Mouse (Mus musculus) MEL (cell line): ENCODE measurements around the gene Rnd2. TPM values are rescaled to one million over a fixed set of nuclear protein-coding genes. Genes with fewer than 3 reads are reported as not detected.

Experiments
- DNase-seq: peaks from one replicate; pipeline ENCODE4 v3.0.0; 2011; ENCODE audit warnings: low read depth, low spot score
- H3K27ac ChIP-seq: 2 replicates; pipeline ENCODE4 v1.5.1; 2012; ENCODE audit warnings: low read depth, mild to moderate bottlenecking, control low read depth, low read length, moderate library complexity; ENCODE audit not compliant: control insufficient read depth
- H3K27me3 ChIP-seq, 2 experiments: fragments of 150-350 bp in 1 of 2; sonication (generic) in 1 of 2; 2 replicates each; pipeline ENCODE4 v1.6.1; 2012; ENCODE audit warnings: low read length in 2 of 2, mild to moderate bottlenecking in 2 of 2, improper control_type of control experiment in 1 of 2, moderate library complexity in 1 of 2; ENCODE audit not compliant: insufficient read depth in 2 of 2, control insufficient read depth in 1 of 2
- H3K36me3 ChIP-seq, 2 experiments: 2 replicates each; pipeline ENCODE4 v1.6.1; 2012 to 2014; ENCODE audit warnings: low read length in 2 of 2, improper control_type of control experiment in 1 of 2, inconsistent platforms in 1 of 2, mild to moderate bottlenecking in 1 of 2; ENCODE audit not compliant: insufficient read depth in 2 of 2, control insufficient read depth in 1 of 2
- H3K4me1 ChIP-seq, 2 experiments: fragments of 150-350 bp in 1 of 2; sonication (generic) in 1 of 2; 2 replicates each; pipeline ENCODE4 v1.6.1; 2012; ENCODE audit warnings: low read length in 2 of 2, improper control_type of control experiment in 1 of 2, mild to moderate bottlenecking in 1 of 2; ENCODE audit not compliant: insufficient read depth in 2 of 2, control insufficient read depth in 1 of 2
- H3K4me3 ChIP-seq, 2 experiments: fragments of 150-350 bp in 1 of 2; sonication (generic) in 1 of 2; 2 replicates each; pipeline ENCODE4 v1.5.1; 2012; ENCODE audit warnings: low read depth in 2 of 2, low read length in 2 of 2, mild to moderate bottlenecking in 2 of 2, moderate library complexity in 2 of 2, control low read depth in 1 of 2, improper control_type of control experiment in 1 of 2; ENCODE audit not compliant: control insufficient read depth in 1 of 2, insufficient read depth in 1 of 2
- H3K79me2 ChIP-seq: 2 replicates; pipeline ENCODE4 v1.6.1; 2012; ENCODE audit warnings: mild to moderate bottlenecking, low read length, moderate library complexity; ENCODE audit not compliant: control insufficient read depth, poor library complexity, insufficient read depth
- H3K9ac ChIP-seq: 2 replicates; pipeline ENCODE4 v1.6.1; 2012; ENCODE audit warnings: low read depth, mild to moderate bottlenecking, control low read depth, low read length, moderate library complexity; ENCODE audit not compliant: control insufficient read depth, poor library complexity, severe bottlenecking
- H3K9me3 ChIP-seq: fragments of 150-350 bp; sonication (generic); replicated peaks from 2 replicates; pipeline ENCODE4 v1.6.1; 2012; ENCODE audit warnings: mild to moderate bottlenecking, low read length, improper control_type of control experiment, moderate library complexity; ENCODE audit not compliant: insufficient read depth
- BHLHE40 ChIP-seq: IDR thresholded peaks from 2 replicates; pipeline ENCODE4 v1.6.1; 2012; ENCODE audit warnings: low read depth, mild to moderate bottlenecking, inconsistent platforms, low read length, improper control_type of control experiment, borderline replicate concordance
- CHD2 ChIP-seq: IDR thresholded peaks from 2 replicates; pipeline ENCODE4 v1.6.1; 2011; ENCODE audit warnings: low read length, improper control_type of control experiment
- CTCF ChIP-seq, 3 experiments: IDR thresholded peaks in 2 of 3; conservative IDR thresholded peaks in 1 of 3; 2 replicates each; pipeline ENCODE4 v1.5.1; 2011 to 2012; ENCODE audit warnings: low read length in 3 of 3, low read depth in 2 of 3, mild to moderate bottlenecking in 2 of 3, improper control_type of control experiment in 1 of 3, inconsistent platforms in 1 of 3, mixed read lengths in 1 of 3, moderate library complexity in 1 of 3; ENCODE audit not compliant: control insufficient read depth in 1 of 3, insufficient read depth in 1 of 3, poor library complexity in 1 of 3, severe bottlenecking in 1 of 3
- E2F4 ChIP-seq: IDR thresholded peaks from 2 replicates; pipeline ENCODE4 v1.6.1; 2011; ENCODE audit warnings: low read depth, low read length, improper control_type of control experiment, borderline replicate concordance
- ELF1 ChIP-seq: IDR thresholded peaks from 2 replicates; pipeline ENCODE4 v1.6.1; 2014; ENCODE audit warnings: low read depth, mild to moderate bottlenecking, inconsistent platforms, low read length, improper control_type of control experiment, moderate library complexity
- ETS1 ChIP-seq: IDR thresholded peaks from 2 replicates; pipeline ENCODE4 v1.6.1; 2012; ENCODE audit warnings: low read depth, mild to moderate bottlenecking, inconsistent platforms, low read length, improper control_type of control experiment, moderate library complexity
- GATA1 ChIP-seq: IDR thresholded peaks from 2 replicates; pipeline ENCODE4 v1.6.1; 2011; ENCODE audit warnings: low read depth, low read length, improper control_type of control experiment
- HCFC1 ChIP-seq: IDR thresholded peaks from 2 replicates; pipeline ENCODE4 v1.6.1; 2012; ENCODE audit warnings: low read depth, mild to moderate bottlenecking, inconsistent platforms, low read length, improper control_type of control experiment, moderate library complexity
- JUND ChIP-seq: IDR thresholded peaks from 2 replicates; pipeline ENCODE4 v1.6.1; 2011; ENCODE audit warnings: low read depth, mild to moderate bottlenecking, improper control_type of control experiment, low read length
- KAT2A ChIP-seq: conservative IDR thresholded peaks from 2 replicates; pipeline ENCODE4 v1.6.1; 2012; ENCODE audit warnings: low read depth, low read length, improper control_type of control experiment, inconsistent platforms
- MAFK ChIP-seq: IDR thresholded peaks from 2 replicates; pipeline ENCODE4 v1.6.1; 2011; ENCODE audit warnings: low read depth, mild to moderate bottlenecking, low read length, improper control_type of control experiment, borderline replicate concordance
- MAX ChIP-seq: IDR thresholded peaks from 2 replicates; pipeline ENCODE4 v1.6.1; 2011; ENCODE audit warnings: low read length, improper control_type of control experiment
- MXI1 ChIP-seq: IDR thresholded peaks from 2 replicates; pipeline ENCODE4 v1.6.1; 2011; ENCODE audit warnings: mild to moderate bottlenecking, low read depth, low read length, improper control_type of control experiment
- MYC ChIP-seq: IDR thresholded peaks from 2 replicates; pipeline ENCODE4 v1.6.1; 2011; ENCODE audit warnings: low read depth, mild to moderate bottlenecking, low read length, improper control_type of control experiment, moderate library complexity
- NELFE ChIP-seq: IDR thresholded peaks from 2 replicates; pipeline ENCODE4 v1.6.1; 2011; ENCODE audit warnings: low read depth, low read length, improper control_type of control experiment
- NRF1 ChIP-seq: IDR thresholded peaks from 2 replicates; pipeline ENCODE4 v1.6.1; 2014; ENCODE audit warnings: low read depth, mild to moderate bottlenecking, inconsistent platforms, low read length, improper control_type of control experiment, moderate library complexity; ENCODE audit not compliant: poor library complexity, insufficient read depth, severe bottlenecking
- POLR2AphosphoS2 ChIP-seq: IDR thresholded peaks from 2 replicates; pipeline ENCODE4 v1.6.1; 2011; ENCODE audit warnings: low read length, improper control_type of control experiment
- POLR2AphosphoS5 ChIP-seq: IDR thresholded peaks from 2 replicates; pipeline ENCODE4 v1.6.1; 2012; ENCODE audit warnings: low read depth, borderline replicate concordance, mild to moderate bottlenecking, inconsistent platforms, low read length, moderate library complexity, mixed read lengths
- RAD21 ChIP-seq: IDR thresholded peaks from 2 replicates; pipeline ENCODE4 v1.6.1; 2011; ENCODE audit warnings: mild to moderate bottlenecking, low read depth, low read length, improper control_type of control experiment
- RCOR1 ChIP-seq: IDR thresholded peaks from 2 replicates; pipeline ENCODE4 v1.6.1; 2012; ENCODE audit warnings: low read depth, mild to moderate bottlenecking, inconsistent platforms, low read length, improper control_type of control experiment
- SIN3A ChIP-seq: IDR thresholded peaks from 2 replicates; pipeline ENCODE4 v1.6.1; 2012; ENCODE audit warnings: low read length, improper control_type of control experiment, inconsistent platforms
- SMC3 ChIP-seq: IDR thresholded peaks from 2 replicates; pipeline ENCODE4 v1.6.1; 2011; ENCODE audit warnings: low read depth, low read length, improper control_type of control experiment
- TBP ChIP-seq: IDR thresholded peaks from 2 replicates; pipeline ENCODE4 v1.8.0; 2011; ENCODE audit warnings: low read depth, low read length, improper control_type of control experiment
- TCF12 ChIP-seq: IDR thresholded peaks from 2 replicates; pipeline ENCODE4 v1.6.1; 2014; ENCODE audit warnings: low read depth, mild to moderate bottlenecking, inconsistent platforms, low read length, improper control_type of control experiment, moderate library complexity
- ZKSCAN1 ChIP-seq: IDR thresholded peaks from 2 replicates; pipeline ENCODE4 v1.6.1; 2012; ENCODE audit warnings: low read depth, mild to moderate bottlenecking, inconsistent platforms, low read length, improper control_type of control experiment, moderate library complexity
- ZMIZ1 ChIP-seq: IDR thresholded peaks from 2 replicates; pipeline ENCODE4 v1.6.1; 2012; ENCODE audit warnings: low read depth, mild to moderate bottlenecking, inconsistent platforms, low read length, improper control_type of control experiment, moderate library complexity
- ZNF384 ChIP-seq: IDR thresholded peaks from 2 replicates; pipeline ENCODE4 v1.6.1; 2012; ENCODE audit warnings: low read depth, mild to moderate bottlenecking, inconsistent platforms, low read length, improper control_type of control experiment
- polyA plus RNA-seq, 2 experiments: library from polyadenylated mRNA; stranded (reverse) in 1 of 2; unstranded in 1 of 2; fragments of >175 nt in 1 of 2; fragments of >200 nt in 1 of 2; gene quantifications; 2 replicates each; pipeline versions ENCODE4 v1.2.1 to v1.2.4; 2012; ENCODE audit warnings: low replicate concordance in 2 of 2, low read depth in 1 of 2; ENCODE audit not compliant: insufficient read length in 2 of 2, insufficient read depth in 1 of 2, missing spikeins in 1 of 2
- total RNA-seq: library from RNA; depleted of rRNA; stranded (reverse); fragments of 300-350 nt; gene quantifications from 2 replicates; pipeline ENCODE4 v1.2.3, GENCODE M21; 2012

The Rnd2 gene
- total and polyA plus RNA-seq, 3 experiments: 4.2 to 18.6 TPM; not detected in 1

DNA sequence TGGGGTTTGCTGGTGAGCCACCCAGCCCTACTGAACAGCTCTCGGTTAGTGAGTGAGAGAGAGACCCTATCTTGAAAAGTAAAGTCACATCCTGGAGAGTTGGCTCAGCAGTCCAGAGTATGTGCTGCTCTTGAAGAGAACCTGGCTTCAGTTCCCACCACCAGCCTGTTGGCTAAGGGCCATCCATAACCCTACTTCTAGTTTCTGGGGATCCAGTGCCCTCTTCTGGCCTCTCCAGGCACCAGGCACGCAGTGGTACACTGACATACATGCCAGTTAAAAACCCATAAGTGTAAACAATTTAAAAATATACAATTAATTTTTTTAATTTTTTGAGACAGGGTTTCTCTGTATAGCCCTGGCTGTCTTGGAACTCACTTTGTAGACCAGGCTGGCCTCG, 14.4 kb upstream of the Rnd2 start:
- Histone ChIP-seq H3K9ac (peak overlapping the region; percentile 11; the same call in 1 of the 2 replicates), H3K4me3 (no peak overlapping the region), H3K9me3 (no peaks in the 10 kb centered on the region), H3K27ac (no peak overlapping the region), H3K27me3 (no peaks in the 10 kb centered on the region), H3K36me3 (peaks cover 0 to 25% of the 10 kb centered on the region in 2 experiments; a peak in 2 of 4 replicates), H3K79me2 (peaks cover 1% of the 10 kb centered on the region), H3K4me1 (peaks cover 17 to 29% of the 10 kb centered on the region in 2 experiments)
- DNase-seq: peak; percentile 87
- TF ChIP-seq ZKSCAN1: no peak
- peak; percentile 49 for TF ChIP-seq SMC3
- TF ChIP-seq POLR2AphosphoS2: no peak
- TF ChIP-seq MAX: 0 out of 2 replicates have a peak, but pooled peaks have one; percentile 12
- peak; percentile 65 for TF ChIP-seq RAD21
- no peak for TF ChIP-seq TCF12
- TF ChIP-seq CTCF (IDR thresholded peaks at IDR 0.05 in 2 of 3, conservative IDR thresholded peaks at IDR 0.05 in 1 of 3; ENCODE audit: control insufficient read depth in 1 of 3, insufficient read depth in 1 of 3, low read depth in 2 of 3, low read length in 3 of 3, poor library complexity in 1 of 3, severe bottlenecking in 1 of 3): peak; percentile 41 to 74 (median 74)
- TF ChIP-seq MXI1: peak; percentile 38; the same call in 1 of the 2 replicates
- no peak for TF ChIP-seq ZMIZ1
- TF ChIP-seq SIN3A: peak; percentile 51; the same call in 1 of the 2 replicates
- peak; percentile 56; the same call in 1 of the 2 replicates for TF ChIP-seq TBP

DNA sequence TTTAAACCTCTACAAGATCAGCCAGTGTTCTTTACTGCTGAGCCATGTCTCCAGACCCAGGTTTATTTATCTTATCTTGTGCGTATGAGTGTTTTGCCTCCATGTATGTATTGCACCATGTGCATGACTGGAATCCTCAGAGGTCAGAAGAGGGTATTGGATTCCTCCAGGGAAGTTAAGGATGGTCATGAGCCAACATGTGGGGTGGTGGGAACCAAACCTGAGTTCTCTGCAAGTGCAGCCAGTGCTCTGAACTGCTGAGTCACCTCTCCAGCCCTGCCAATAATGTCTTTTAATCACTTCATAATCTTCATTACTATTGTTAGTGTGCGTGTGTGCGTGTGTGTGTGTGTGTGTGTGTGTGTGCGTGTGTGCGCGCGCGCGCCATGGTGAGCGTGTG, 13.3 kb upstream of the Rnd2 start:
- TF ChIP-seq ETS1 (0 out of 2 replicates have a peak, but pooled peaks have one; percentile 39), GATA1 (peak; percentile 38), NELFE (no peak; the same call in 1 of the 2 replicates), TBP (no peak), POLR2AphosphoS5 (no peak), KAT2A (no peak), CTCF (IDR thresholded peaks at IDR 0.05 in 2 of 3, conservative IDR thresholded peaks at IDR 0.05 in 1 of 3; ENCODE audit: control insufficient read depth in 1 of 3, insufficient read depth in 1 of 3, low read depth in 2 of 3, low read length in 3 of 3, poor library complexity in 1 of 3, severe bottlenecking in 1 of 3) (no peak), JUND (no peak), MXI1 (no peak), NRF1 (peak; percentile 38; the same call in 1 of the 2 replicates), E2F4 (no peak), SIN3A (0 out of 2 replicates have a peak, but pooled peaks have one; percentile 25), MYC (no peak), RCOR1 (no peak), TCF12 (no peak), MAX (0 out of 2 replicates have a peak, but pooled peaks have one; percentile 15), ZNF384 (no peak), HCFC1 (0 out of 2 replicates have a peak, but pooled peaks have one; percentile 14), BHLHE40 (no peak), CHD2 (no peak), ELF1 (no peak), ZKSCAN1 (no peak), MAFK (no peak)
- Histone ChIP-seq H3K27ac (peak overlapping the region; percentile 18; the same call in 1 of the 2 replicates), H3K36me3 (peaks cover 0 to 24% of the 10 kb centered on the region in 2 experiments; a peak in 2 of 4 replicates), H3K79me2 (peaks cover 1% of the 10 kb centered on the region), H3K27me3 (no peaks in the 10 kb centered on the region), H3K4me3 (peak overlapping the region in 1 of 2 experiments; percentile 1; a peak in 2 of 4 replicates), H3K9me3 (no peaks in the 10 kb centered on the region), H3K9ac (peak overlapping the region; percentile 0; the same call in 1 of the 2 replicates), H3K4me1 (peaks cover 17 to 29% of the 10 kb centered on the region in 2 experiments)
- DNase-seq: peak; percentile 72
